Comparison of ENCODE assay signal across 14 mouse cellular contexts in genomic region chr2:26920190-26920855, GRCm38 (mm10).
"Had no signal": no experiment of that assay in that cellular context is flagged by ENCODE, and none has a peak within 500 bp of the region (broad histone marks: within the 10 kb centered on the region; RNA-seq: fewer than 3 reads in every experiment).

No protein-coding gene starts in this region.

- H3K9ac ChIP-seq: limb, embryonic 12.5 days; liver, embryonic 14.5 days; midbrain, embryonic 13.5 days; neural tube, embryonic 12.5 days; stomach, embryonic 15.5 days had no signal

- H3K4me3 ChIP-seq: left cerebral cortex, adult 2 months; limb, embryonic 12.5 days; midbrain, embryonic 13.5 days; neural tube, embryonic 12.5 days; stomach, embryonic 15.5 days had no signal

- H3K9me3 ChIP-seq: limb, embryonic 12.5 days; midbrain, embryonic 13.5 days; neural tube, embryonic 12.5 days; stomach, embryonic 15.5 days had no signal

- H3K27me3 ChIP-seq: limb, embryonic 12.5 days; midbrain, embryonic 13.5 days; neural tube, embryonic 12.5 days; stomach, embryonic 15.5 days had no signal

- H3K27ac ChIP-seq: left cerebral cortex, adult 2 months; limb, embryonic 12.5 days; liver, embryonic 14.5 days; midbrain, embryonic 13.5 days; neural tube, embryonic 12.5 days; stomach, embryonic 15.5 days had no signal

- H3K4me2 ChIP-seq: limb, embryonic 12.5 days; midbrain, embryonic 13.5 days; neural tube, embryonic 12.5 days; stomach, embryonic 15.5 days had no signal

- DNase-seq: liver; lung, adult 2 months; lung, postnatal 36 days; thymus, adult 2 months; thymus, postnatal 25 days had no signal

- ATAC-seq: hindbrain, embryonic 16.5 days; inflammation-experienced regulatory T-cells, adult 6 months; lung, postnatal 0 days; midbrain, embryonic 13.5 days had no signal
